In genomic region chr7:3331171-3331570, GRCm38 (mm10) we compare ENCODE assay signal across 9 mouse cellular contexts. TPM values are rescaled to one million over a fixed set of nuclear protein-coding genes. Genes with fewer than 3 reads are reported as not detected.
A peak's percentile ranks its signal among the peaks of the same experiment; 100 is the strongest.
DNase-seq lines count a peak whose midpoint lies in the region; ATAC-seq lines count a peak whose summit lies in the region.
"Had no signal": no experiment of that assay in that cellular context is flagged by ENCODE, and none has a peak within 500 bp of the region (broad histone marks: within the 10 kb centered on the region; RNA-seq: fewer than 3 reads in every experiment).

No protein-coding gene starts in this region.

- no peak for ATAC-seq in liver, embryonic 11.5 days (replicated peaks; ENCODE audit: low FRiP score)
- no peak for ATAC-seq in liver, embryonic 12.5 days
- peak; percentile 17 for ATAC-seq in forebrain, embryonic 15.5 days (replicated peaks)
- ATAC-seq in limb, embryonic 12.5 days (ENCODE audit: insufficient number of reproducible peaks, insufficient read depth, low FRiP score, low TSS enrichment, low read depth): no peak; the same call in 1 of the 2 replicates
- ATAC-seq in stomach, embryonic 16.5 days (ENCODE audit: insufficient read depth, low FRiP score): no peak

- no peak overlapping the region for H3K27ac ChIP-seq in liver, embryonic 11.5 days (ENCODE audit: low read depth, low read length)
- H3K27ac ChIP-seq in liver, embryonic 12.5 days: no peak overlapping the region
- peak overlapping the region; percentile 90; the same call in 1 of the 2 replicates for H3K27ac ChIP-seq in forebrain, embryonic 15.5 days (replicated peaks)
- H3K27ac ChIP-seq in limb, embryonic 12.5 days: no peak overlapping the region
- 0 out of 2 replicates have a peak overlapping the region, but pooled peaks have one; percentile 40 for H3K27ac ChIP-seq in stomach, embryonic 16.5 days (ENCODE audit: low read length)

- no peak for DNase-seq in liver, embryonic 11.5 days (ENCODE audit: low spot score)
- DNase-seq in right cerebral cortex, postnatal 4 days: no peak
- DNase-seq in adrenal gland, postnatal 4 days (ENCODE audit: low spot score in 2 of 2): no peak

- H3K4me1 ChIP-seq in liver, embryonic 11.5 days (replicated peaks; ENCODE audit: control insufficient read depth, insufficient read depth, low read length): no peaks in the 10 kb centered on the region
- H3K4me1 ChIP-seq in liver, embryonic 12.5 days: no peaks in the 10 kb centered on the region
- peaks cover 25% of the 10 kb centered on the region for H3K4me1 ChIP-seq in forebrain, embryonic 15.5 days
- H3K4me1 ChIP-seq in limb, embryonic 12.5 days (replicated peaks): peaks cover 21% of the 10 kb centered on the region
- no peaks in the 10 kb centered on the region for H3K4me1 ChIP-seq in stomach, embryonic 16.5 days (ENCODE audit: control insufficient read depth, insufficient read depth, low read length)

- H3K27me3 ChIP-seq in liver, embryonic 11.5 days (replicated peaks; ENCODE audit: control insufficient read depth, insufficient read depth, low read length): peaks cover 46% of the 10 kb centered on the region
- peaks cover 68% of the 10 kb centered on the region for H3K27me3 ChIP-seq in liver, embryonic 12.5 days (replicated peaks)
- no peaks in the 10 kb centered on the region for H3K27me3 ChIP-seq in forebrain, embryonic 15.5 days
- peaks cover 12% of the 10 kb centered on the region for H3K27me3 ChIP-seq in limb, embryonic 12.5 days
- peaks cover 18% of the 10 kb centered on the region for H3K27me3 ChIP-seq in stomach, embryonic 16.5 days (ENCODE audit: control insufficient read depth, insufficient read depth, low read length)

- 49% methylated on average over 6 of the region's 6 CpGs for WGBS in liver, embryonic 11.5 days
- 41% methylated on average over 6 of the region's 6 CpGs for WGBS in liver, embryonic 12.5 days (ENCODE audit: insufficient replicate concordance)
- WGBS in forebrain, embryonic 15.5 days: 54% methylated on average over 6 of the region's 6 CpGs
- 47% methylated on average over 6 of the region's 6 CpGs for WGBS in limb, embryonic 12.5 days
- WGBS in stomach, embryonic 16.5 days: 46% methylated on average over 6 of the region's 6 CpGs

- H3K4me2 ChIP-seq in liver, embryonic 11.5 days: peak overlapping the region; percentile 56
- H3K4me2 ChIP-seq in liver, embryonic 12.5 days: no peak overlapping the region
- H3K4me2 ChIP-seq in forebrain, embryonic 15.5 days (replicated peaks): peak overlapping the region; percentile 84
- H3K4me2 ChIP-seq in limb, embryonic 12.5 days: peak overlapping the region; percentile 77
- H3K4me2 ChIP-seq in stomach, embryonic 16.5 days (ENCODE audit: low read depth, low read length): peak overlapping the region; percentile 57

- H3K36me3 ChIP-seq in liver, embryonic 11.5 days (ENCODE audit: control insufficient read depth, insufficient read depth, low read length): no peaks in the 10 kb centered on the region
- H3K36me3 ChIP-seq in liver, embryonic 12.5 days: no peaks in the 10 kb centered on the region
- H3K36me3 ChIP-seq in forebrain, embryonic 15.5 days: no peaks in the 10 kb centered on the region
- H3K36me3 ChIP-seq in limb, embryonic 12.5 days: no peaks in the 10 kb centered on the region
- no peaks in the 10 kb centered on the region for H3K36me3 ChIP-seq in stomach, embryonic 16.5 days (ENCODE audit: control insufficient read depth, insufficient read depth, low read length)

- no peak overlapping the region for H3K9ac ChIP-seq in liver, embryonic 11.5 days (ENCODE audit: low read depth, low read length)
- H3K9ac ChIP-seq in liver, embryonic 12.5 days: no peak overlapping the region
- H3K9ac ChIP-seq in forebrain, embryonic 15.5 days (replicated peaks): peak overlapping the region; percentile 78; the same call in 1 of the 2 replicates
- peak overlapping the region; percentile 23; the same call in 1 of the 2 replicates for H3K9ac ChIP-seq in limb, embryonic 12.5 days (replicated peaks)
- peak overlapping the region; percentile 55 for H3K9ac ChIP-seq in stomach, embryonic 16.5 days (ENCODE audit: low read length)

- no peak overlapping the region for H3K4me3 ChIP-seq in liver, embryonic 11.5 days (ENCODE audit: low read depth, low read length)
- H3K4me3 ChIP-seq in liver, embryonic 12.5 days: no peak overlapping the region
- peak overlapping the region; percentile 85 for H3K4me3 ChIP-seq in forebrain, embryonic 15.5 days
- peak overlapping the region; percentile 75 for H3K4me3 ChIP-seq in limb, embryonic 12.5 days (replicated peaks)
- H3K4me3 ChIP-seq in stomach, embryonic 16.5 days (replicated peaks; ENCODE audit: low read length): peak overlapping the region; percentile 56

- no peaks in the 10 kb centered on the region for H3K9me3 ChIP-seq in liver, embryonic 11.5 days (ENCODE audit: control insufficient read depth, low read length)
- H3K9me3 ChIP-seq in liver, embryonic 12.5 days (replicated peaks): no peaks in the 10 kb centered on the region
- no peaks in the 10 kb centered on the region for H3K9me3 ChIP-seq in forebrain, embryonic 15.5 days
- H3K9me3 ChIP-seq in limb, embryonic 12.5 days: no peaks in the 10 kb centered on the region
- no peaks in the 10 kb centered on the region for H3K9me3 ChIP-seq in stomach, embryonic 16.5 days (replicated peaks; ENCODE audit: control insufficient read depth, low read length)

RNA-seq across cellular contexts. Expression of gene Cacng7, which starts 1.6 kb away (rescaled TPM):
- polyA plus RNA-seq in liver, embryonic 11.5 days (2014; fragmentation: Nextera tagmentation; extraction: Ambion mirVana): 0.29 and 0.42 TPM in 2 replicates
- 0.07 TPM in 1 of 2 replicates, not detected in the other for polyA plus RNA-seq in liver, embryonic 12.5 days (2016; fragmentation: Nextera tagmentation; extraction: Ambion mirVana)
- 3.4 and 4.5 TPM in 2 replicates for polyA plus RNA-seq in forebrain, embryonic 15.5 days (2015; fragmentation: Nextera tagmentation; extraction: Ambion mirVana)
- 3.0 and 3.1 TPM in 2 replicates for polyA plus RNA-seq in limb, embryonic 12.5 days (2016; fragmentation: Nextera tagmentation; extraction: Ambion mirVana)
- polyA plus RNA-seq in stomach, embryonic 16.5 days (2015; fragmentation: Nextera tagmentation; extraction: Ambion mirVana): 0.96 and 1.4 TPM in 2 replicates
- total RNA-seq in adrenal gland, postnatal 4 days (2021): 10 to 100 TPM; 17.7 to 20.9 TPM
- total RNA-seq: hematopoietic stem cell, adult 5-6 weeks had no signal
- polyA plus RNA-seq: liver, embryonic 16.5 days had no signal

RNA-seq across cellular contexts. Expression of gene Prkcg, which starts 42.2 kb away (rescaled TPM):
- polyA plus RNA-seq in liver, embryonic 11.5 days (2014; fragmentation: Nextera tagmentation; extraction: Ambion mirVana): not detected in 2 replicates
- polyA plus RNA-seq in liver, embryonic 12.5 days (2016; fragmentation: Nextera tagmentation; extraction: Ambion mirVana): 0.04 TPM in 2 replicates
- 1.5 and 2.0 TPM in 2 replicates for polyA plus RNA-seq in forebrain, embryonic 15.5 days (2015; fragmentation: Nextera tagmentation; extraction: Ambion mirVana)
- 3.8 TPM in 1 of 2 replicates, not detected in the other for polyA plus RNA-seq in limb, embryonic 12.5 days (2016; fragmentation: Nextera tagmentation; extraction: Ambion mirVana)
- 0.32 and 1.1 TPM in 2 replicates for polyA plus RNA-seq in stomach, embryonic 16.5 days (2015; fragmentation: Nextera tagmentation; extraction: Ambion mirVana)
- total RNA-seq in adrenal gland, postnatal 4 days (2021): 1 to 10 TPM; 2.1 to 2.5 TPM
- total RNA-seq: hematopoietic stem cell, adult 5-6 weeks had no signal
- polyA plus RNA-seq: liver, embryonic 16.5 days had no signal

RNA-seq across cellular contexts. Expression of gene Myadm, which starts 42.3 kb away (rescaled TPM):
- 31.3 and 32.7 TPM in 2 replicates for polyA plus RNA-seq in liver, embryonic 11.5 days (2014; fragmentation: Nextera tagmentation; extraction: Ambion mirVana)
- 16.6 and 17.5 TPM in 2 replicates for polyA plus RNA-seq in liver, embryonic 12.5 days (2016; fragmentation: Nextera tagmentation; extraction: Ambion mirVana)
- 19.6 and 21.4 TPM in 2 replicates for polyA plus RNA-seq in forebrain, embryonic 15.5 days (2015; fragmentation: Nextera tagmentation; extraction: Ambion mirVana)
- polyA plus RNA-seq in limb, embryonic 12.5 days (2016; fragmentation: Nextera tagmentation; extraction: Ambion mirVana): 24.9 and 29.3 TPM in 2 replicates
- polyA plus RNA-seq in stomach, embryonic 16.5 days (2015; fragmentation: Nextera tagmentation; extraction: Ambion mirVana): 170 and 217 TPM in 2 replicates
- 100 to 1,000 TPM in 1 of 2 experiments, 10 to 100 TPM in 1; 98.5 to 107 TPM for total RNA-seq in adrenal gland, postnatal 4 days (2021)

RNA-seq across cellular contexts. Expression of gene Cacng8, which starts 59.3 kb away (rescaled TPM):
- 1.7 and 2.3 TPM in 2 replicates for polyA plus RNA-seq in liver, embryonic 11.5 days (2014; fragmentation: Nextera tagmentation; extraction: Ambion mirVana)
- polyA plus RNA-seq in liver, embryonic 12.5 days (2016; fragmentation: Nextera tagmentation; extraction: Ambion mirVana): 0.12 and 0.36 TPM in 2 replicates
- polyA plus RNA-seq in forebrain, embryonic 15.5 days (2015; fragmentation: Nextera tagmentation; extraction: Ambion mirVana): 12.5 and 16.4 TPM in 2 replicates
- polyA plus RNA-seq in limb, embryonic 12.5 days (2016; fragmentation: Nextera tagmentation; extraction: Ambion mirVana): 6.2 and 6.3 TPM in 2 replicates
- polyA plus RNA-seq in stomach, embryonic 16.5 days (2015; fragmentation: Nextera tagmentation; extraction: Ambion mirVana): 0.74 and 1.1 TPM in 2 replicates
- total RNA-seq in adrenal gland, postnatal 4 days (2021): 1 to 10 TPM; 4.1 to 6.2 TPM
- total RNA-seq: hematopoietic stem cell, adult 5-6 weeks had no signal
- polyA plus RNA-seq: liver, embryonic 16.5 days had no signal

Comparison
In these comparisons a context has a peak if more than half of its experiments do, and no peak if none do; other contexts are left out.
1. H3K27ac ChIP-seq: peak in forebrain, embryonic 15.5 days (single experiment) and stomach, embryonic 16.5 days (single experiment); none in liver, embryonic 11.5 days (single experiment), liver, embryonic 12.5 days (single experiment) and limb, embryonic 12.5 days (single experiment).
2. H3K4me3 ChIP-seq: peak in forebrain, embryonic 15.5 days (single experiment), limb, embryonic 12.5 days (single experiment) and stomach, embryonic 16.5 days (single experiment); none in liver, embryonic 11.5 days (single experiment) and liver, embryonic 12.5 days (single experiment).
3. H3K9ac ChIP-seq: peak in forebrain, embryonic 15.5 days (single experiment), limb, embryonic 12.5 days (single experiment) and stomach, embryonic 16.5 days (single experiment); none in liver, embryonic 11.5 days (single experiment) and liver, embryonic 12.5 days (single experiment).